Mouse (Mus musculus): ENCODE data around the gene Ost4. TPM values are rescaled to one million over a fixed set of nuclear protein-coding genes. Genes with fewer than 3 reads are reported as not detected.

Ost4 gene
- 100 to 1,000 TPM; 208 to 219 TPM for total RNA-seq (2021)
- long read RNA-seq, experiment 1, transcript Ost4-201 (2 exons, 576 nt) = minor isoform, 39 of 162 reads
- long read RNA-seq, experiment 1, transcript Ost4-202 (3 exons, 1,144 nt) = major isoform, 115 of 162 reads
- long read RNA-seq, experiment 1, partial matches to known transcripts = 6 of 162 reads
- long read RNA-seq, experiment 1, other reads (novel, unspliced or antisense) = 2 of 162 reads
- long read RNA-seq, experiment 2, transcript Ost4-202 (3 exons, 1,144 nt) = major isoform, 95 of 133 reads
- long read RNA-seq, experiment 2, transcript Ost4-201 (2 exons, 576 nt) = minor isoform, 38 of 133 reads
- long read RNA-seq, experiment 2, partial matches to known transcripts = 0 of 133 reads
- long read RNA-seq, experiment 2, other reads (novel, unspliced or antisense) = 0 of 133 reads

DNA sequence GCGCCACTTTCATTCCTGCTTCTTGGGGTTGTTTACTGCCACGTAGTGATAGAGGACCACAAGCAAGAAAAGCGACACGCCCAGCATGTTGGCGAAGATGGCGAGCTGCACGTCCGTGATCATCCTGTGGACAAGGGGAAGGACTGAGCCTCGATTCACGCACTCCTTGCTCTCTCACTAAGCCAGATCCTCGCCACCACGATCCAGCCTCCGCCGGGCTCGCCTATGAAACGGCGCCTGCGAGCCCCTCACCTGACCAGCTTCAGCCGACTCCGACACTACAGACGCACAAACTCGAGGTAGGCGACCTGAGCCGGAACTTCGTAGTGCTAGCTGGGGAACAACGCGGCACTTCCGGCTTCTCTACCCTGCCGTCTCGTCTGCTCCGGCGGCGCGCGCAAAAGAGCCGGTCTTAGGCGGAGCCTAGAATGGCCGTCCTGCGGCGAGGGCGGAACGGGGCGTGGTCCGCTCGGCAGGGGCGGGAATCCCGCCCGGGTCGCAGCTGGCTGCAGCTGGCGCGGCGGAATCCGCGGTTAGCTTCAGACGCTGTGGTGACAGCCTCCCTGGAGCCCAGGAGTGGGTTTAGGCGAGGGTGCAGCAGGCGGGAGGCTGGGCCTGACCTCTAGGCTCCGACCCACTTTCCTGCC, at the start of gene Ost4:
Ost4 (minus strand) TSS at position 376 of the 647 bp plus-strand sequence.
- DNase-seq = peak; percentile 99

DNA sequence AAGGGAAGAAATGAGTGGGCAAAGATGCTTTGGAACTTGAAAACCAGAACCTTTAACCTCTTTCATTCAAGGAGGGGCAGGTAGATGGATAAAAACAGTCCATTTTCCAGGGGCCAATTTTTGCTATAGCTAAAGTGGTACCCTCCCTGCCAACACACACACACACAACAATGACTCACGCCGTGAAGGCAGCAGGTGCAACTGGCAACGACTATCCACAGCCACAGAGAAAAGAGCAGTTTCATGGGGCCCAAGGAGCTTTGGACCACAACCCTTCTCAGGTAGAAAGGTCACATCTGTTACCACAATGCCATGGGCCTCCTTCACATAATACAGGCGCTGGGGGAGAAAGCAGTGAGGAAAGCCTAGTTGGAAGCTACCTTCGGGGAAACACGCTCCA, 48.2 kb upstream of the Ost4 start:
- DNase-seq = no peak

DNA sequence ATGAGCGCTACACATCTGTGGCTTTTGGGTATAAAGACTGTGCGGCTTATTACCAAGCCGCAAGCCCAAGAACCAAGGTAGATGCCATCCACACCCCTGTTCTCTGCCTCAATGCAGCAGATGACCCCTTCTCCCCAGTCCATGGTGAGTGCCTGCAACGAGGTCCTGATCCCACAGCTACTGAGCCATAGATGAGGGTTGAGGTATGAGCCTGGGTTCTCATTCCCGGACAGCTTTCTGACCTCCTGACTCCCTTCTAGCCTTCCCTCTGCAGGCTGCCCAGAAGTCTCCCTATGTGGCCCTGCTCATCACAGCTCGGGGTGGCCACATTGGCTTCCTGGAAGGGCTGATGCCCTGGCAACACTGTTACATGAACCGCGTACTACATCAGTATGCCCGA, 47.0 kb upstream of the Ost4 start:
- no peak for DNase-seq

DNA sequence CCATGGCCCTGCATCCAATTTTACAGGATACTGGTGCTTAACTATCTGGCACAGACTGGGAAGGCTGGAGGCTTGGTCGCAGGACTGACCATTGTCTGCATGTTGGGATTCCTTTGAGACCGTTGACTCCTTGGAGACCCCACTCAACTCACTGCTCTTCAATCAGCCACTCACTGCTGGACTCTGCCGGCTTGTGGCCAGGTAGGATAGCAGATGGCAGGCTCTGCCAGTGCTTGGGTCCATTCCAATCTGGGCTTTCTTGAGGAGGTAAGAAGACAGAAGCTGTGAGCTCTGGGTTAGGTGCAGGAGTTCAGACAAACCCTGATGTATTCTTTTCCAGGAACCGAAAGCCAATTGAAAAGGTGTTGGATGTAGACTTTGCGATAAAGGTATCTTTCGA, 46.5 kb upstream of the Ost4 start:
- no peak for DNase-seq

DNA sequence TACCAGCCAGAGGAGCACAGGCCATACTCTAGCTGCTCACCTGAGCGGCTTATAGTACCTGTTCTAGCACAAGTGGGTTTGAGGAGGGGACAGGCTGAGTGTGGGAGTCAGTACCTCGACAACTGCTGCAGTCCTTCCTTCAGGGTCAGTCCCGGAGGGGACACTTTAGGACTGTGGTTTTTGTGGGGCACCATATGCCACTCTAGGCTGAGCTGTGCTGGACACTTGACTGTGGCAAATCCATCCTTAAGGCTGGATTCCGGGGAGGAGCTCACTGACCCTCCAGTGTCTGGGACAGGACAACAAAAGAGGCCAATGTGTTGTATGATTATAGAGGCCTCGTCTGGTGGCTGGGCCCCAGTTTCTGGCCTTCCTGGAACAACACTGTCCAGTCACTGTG, 45.0 kb upstream of the Ost4 start:
- DNase-seq = no peak

DNA sequence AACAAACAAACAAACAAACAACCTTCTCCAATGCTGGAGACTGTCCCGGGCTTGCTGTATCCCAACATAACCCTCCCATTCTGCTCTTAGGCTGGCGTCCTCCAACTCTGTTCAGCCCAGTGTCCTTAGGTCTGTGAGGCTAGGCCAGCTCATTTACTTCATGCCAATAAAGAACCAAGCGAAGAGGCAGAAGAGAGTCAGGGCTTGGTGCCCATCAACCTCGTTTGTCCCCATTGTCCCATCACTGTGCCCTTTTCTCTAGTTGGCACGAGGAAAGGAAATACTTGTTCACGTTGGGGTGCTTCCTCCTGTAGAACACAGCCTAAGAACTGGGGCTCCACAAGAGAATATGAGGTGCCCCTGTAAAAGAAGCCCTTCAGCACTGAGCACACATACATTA, 44.1 kb upstream of the Ost4 start:
- no peak for DNase-seq

DNA sequence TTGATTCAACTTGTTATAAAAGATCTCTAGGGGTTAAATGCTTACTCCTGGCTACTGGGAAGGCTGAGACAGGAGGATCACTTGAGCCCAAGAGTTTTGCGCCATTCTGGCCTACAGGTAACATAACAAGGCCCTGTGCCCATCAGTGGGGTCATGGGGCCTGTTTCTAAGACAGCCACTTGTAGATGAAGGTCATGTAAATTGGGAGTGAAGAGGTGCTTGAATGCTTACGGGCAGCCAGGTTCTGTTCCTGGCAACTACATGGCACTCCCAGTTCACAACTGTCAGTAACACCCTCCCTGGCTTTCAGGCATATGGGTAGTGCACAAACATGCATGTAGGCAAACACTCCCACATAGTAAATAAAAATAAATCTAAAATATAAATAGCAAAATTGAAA, 43.3 kb upstream of the Ost4 start:
- DNase-seq = no peak

DNA sequence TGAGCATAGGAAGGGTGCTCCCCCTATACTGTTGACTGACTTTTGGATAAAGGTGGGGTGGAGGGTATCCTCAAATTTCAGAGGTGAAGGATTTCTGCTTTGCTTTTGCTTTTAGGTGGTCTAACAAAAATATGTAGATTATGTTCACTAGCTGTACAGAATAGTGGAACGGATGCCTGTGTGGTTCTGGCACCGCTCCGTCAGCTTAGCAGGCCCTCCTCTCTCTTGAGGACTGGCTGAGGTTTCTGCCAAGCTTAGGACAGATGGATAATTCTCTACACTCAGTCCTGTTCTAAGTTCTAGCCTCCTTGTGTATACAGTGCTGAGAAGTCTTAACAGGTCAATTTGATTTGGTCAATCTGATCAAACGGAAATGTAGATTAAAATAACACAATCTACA, 42.9 kb upstream of the Ost4 start:
- DNase-seq = peak; percentile 52

DNA sequence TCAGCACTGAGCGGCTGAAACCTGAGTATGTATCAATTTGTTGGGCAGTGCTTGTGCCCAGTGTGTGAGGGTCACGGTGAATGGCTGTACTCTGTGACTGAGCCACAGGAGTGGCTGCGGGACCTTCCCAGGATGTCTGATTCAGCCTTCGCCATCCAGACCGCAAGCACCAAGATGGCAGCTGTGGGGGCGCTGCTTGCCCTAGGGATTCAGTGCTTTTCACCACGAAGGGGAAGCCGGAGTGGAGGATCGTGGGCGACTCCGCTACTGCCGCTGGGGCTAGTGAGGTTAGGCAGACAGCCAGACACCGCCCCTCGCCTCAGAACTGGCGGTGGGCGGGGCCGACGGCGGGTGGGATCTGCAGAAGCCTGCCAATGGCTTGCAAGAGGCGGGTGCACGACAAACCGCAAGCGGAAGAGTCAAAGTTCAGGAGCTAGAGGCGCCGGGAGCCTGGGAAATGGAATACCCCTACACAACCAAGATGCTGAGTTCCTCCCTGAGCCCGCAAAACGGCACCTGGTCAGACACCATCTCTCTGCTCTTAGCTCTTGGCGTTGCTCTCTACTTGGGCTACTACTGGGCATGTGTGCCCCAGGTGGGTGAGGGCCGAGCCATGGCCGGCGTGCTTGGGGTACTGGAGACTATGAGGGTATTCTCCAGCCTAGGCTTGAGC, 42.2 kb upstream of the Ost4 start:
- peak; percentile 95 for DNase-seq

DNA sequence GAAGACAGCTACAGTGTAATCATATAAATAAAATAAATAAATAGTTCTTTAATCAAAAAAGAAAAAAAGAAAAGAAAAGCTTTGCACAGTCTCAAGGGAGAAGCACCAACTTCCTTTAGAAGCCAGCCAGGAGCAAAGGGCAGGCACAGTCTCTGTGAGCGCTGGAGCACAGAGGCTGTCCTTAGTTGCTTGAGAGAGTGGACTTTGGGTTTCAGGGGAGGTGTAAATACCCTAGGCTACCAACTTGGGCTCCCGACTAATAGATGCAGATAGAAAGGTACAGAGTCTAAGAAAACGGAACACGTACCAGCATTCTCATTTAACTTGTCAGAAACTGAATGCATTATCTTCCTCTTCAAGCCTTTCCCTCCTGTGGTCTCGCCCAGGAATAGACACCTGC, 41.0 kb upstream of the Ost4 start:
- no peak for DNase-seq

DNA sequence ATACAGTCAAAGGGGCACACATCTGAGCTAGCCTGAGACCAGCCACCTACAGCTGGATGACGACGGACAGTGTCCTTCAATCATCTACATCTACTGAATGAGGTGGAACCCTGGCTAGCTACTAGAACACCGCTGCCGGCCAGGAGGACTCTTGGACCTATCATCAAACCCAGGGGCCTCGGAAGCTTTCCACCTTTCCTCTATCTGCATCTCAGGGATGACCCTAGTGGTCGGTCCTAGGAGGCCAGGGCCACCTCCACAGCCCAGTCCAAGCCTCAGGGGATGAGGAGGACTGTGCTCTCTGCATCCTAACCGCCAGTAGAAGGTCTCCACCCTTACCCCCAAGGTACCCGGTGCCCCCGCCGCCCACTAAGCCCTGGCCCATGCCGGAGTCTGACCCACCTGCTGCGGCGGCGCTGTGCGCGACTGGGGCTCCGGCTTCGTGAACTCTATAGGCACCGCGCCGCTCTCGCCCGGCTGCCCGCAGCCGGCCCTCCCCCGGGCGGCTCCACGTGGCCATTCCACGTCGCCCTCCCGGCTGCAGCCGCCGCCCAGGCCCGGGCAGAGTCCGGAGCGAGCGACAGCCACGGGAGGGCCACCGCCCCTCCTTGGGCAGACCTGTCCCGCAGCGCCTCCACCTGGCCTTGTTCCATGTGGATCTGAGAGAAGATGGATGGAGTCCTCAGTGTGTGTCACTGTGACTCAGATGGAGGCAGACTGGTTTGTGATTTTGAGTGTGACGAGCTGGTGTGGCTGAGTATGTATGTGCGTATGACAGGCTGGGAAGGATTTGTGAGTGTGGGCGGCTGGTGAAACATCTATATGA, 37.6 kb upstream of the Ost4 start, which contains the start of gene Cgref1:
Cgref1 (minus strand) TSS at position 636 of the 826 bp plus-strand sequence.
- DNase-seq = peak; percentile 79

DNA sequence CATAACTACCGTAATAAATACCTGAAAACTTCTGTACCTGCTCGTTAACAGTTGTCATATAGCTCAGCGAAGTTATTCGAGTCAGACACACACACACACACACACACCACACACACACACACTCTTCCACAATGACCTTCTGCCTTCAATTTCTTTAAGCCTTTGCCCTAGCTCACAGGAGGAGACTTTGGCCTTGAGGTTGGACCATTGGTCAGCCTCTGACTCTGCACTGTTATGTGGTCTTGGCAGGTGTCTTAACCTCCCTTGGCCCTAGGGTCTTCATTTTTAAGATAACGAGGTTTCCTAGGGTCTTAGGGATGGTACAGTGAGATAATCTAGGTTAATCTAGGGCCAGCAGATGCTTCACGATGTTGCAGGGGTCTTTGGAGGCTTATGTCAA, 36.8 kb upstream of the Ost4 start:
- no peak for DNase-seq

DNA sequence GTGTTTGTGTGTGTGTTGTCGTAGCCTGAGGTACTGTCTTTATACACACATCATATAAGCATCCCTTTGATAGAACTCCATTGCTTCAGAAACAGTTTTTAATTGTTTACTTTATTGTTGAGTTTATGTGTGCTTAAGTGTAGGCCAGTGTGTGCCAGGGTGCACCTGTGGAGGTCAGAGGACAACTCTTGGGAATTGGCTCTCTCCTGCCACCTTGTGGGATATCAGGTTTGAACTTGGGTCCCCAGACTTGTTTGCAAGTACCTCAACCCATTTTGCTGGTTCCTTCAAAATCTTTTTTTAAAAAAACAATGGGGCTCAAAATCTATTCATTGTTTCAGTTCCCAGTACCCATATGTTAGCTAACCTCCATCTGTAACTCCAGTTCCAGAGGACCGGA, 35.4 kb upstream of the Ost4 start:
- DNase-seq = no peak

DNA sequence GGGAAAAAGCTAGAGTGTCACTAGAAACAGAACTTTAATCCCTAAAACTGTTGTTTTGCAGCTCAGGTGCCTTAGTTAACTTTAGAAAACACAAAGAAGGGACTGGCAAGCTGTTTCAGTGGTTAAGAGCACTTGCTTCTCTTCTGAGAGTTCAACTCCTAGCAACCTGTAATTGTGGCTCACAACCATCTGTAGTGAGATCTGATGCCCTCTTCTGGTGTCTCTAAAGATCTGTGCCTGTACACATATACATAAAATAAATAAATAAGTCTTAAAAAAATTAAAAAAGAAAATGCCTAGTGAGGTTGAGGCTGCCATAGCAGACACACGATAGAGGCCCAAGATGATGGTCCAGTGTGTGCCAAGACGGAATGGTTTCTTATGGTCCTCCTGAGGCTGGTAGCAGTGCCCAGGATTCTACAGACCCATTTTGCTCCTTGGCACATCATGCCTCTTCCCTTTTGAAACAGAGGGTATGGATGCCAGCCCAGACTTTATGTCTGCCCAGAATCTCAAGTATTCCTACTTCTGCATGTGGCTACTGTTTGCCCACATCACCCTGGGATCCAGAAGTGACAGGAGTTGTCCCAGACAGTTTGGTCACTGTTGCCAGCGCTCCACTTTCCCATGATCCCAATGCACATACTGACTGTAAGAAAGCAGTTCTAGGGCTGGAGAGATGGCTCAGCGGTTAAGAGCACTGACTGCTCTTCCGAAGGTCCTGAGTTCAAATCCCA, 27.3 kb upstream of the Ost4 start:
- DNase-seq = no peak

DNA sequence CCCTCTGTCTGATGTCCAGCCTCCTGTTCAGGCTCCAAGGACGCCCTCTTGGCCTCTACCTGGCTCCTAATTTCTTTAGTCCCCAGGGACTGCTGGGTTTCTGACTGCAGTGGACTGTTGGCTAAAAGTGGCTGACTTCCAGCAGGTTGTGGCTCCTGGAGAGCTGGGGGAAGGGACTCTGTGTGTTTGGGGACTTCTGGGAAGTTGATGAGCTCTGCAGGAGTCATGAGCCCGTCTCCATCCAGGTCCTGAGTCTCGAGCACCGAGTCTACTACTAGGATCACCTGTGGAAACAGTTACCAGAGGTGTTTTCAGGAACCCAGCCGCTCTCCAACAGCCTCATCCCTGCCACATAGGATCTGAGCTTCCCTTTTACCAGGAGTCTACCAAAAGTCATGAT, 26.1 kb upstream of the Ost4 start:
- no peak for DNase-seq

DNA sequence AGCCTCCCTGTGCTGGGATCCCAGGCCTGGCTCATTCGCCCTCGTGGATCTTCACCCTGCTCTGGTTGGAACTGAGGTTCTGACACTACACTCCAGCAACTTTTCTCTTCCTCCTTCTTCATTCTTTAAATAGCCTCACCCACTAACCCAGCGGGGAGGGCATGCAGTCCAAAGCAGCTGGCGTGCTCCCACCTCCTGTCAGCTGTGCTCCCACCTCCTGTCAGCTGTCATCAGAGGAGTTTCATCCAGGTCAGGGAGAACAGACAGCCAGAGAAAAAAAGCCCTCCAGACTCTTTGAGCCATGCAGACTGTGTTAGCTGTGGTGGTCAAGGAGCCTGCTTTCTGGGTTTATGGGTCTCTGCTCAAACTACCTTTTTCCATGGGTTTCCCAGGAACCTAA, 23.8 kb upstream of the Ost4 start:
- DNase-seq = no peak

DNA sequence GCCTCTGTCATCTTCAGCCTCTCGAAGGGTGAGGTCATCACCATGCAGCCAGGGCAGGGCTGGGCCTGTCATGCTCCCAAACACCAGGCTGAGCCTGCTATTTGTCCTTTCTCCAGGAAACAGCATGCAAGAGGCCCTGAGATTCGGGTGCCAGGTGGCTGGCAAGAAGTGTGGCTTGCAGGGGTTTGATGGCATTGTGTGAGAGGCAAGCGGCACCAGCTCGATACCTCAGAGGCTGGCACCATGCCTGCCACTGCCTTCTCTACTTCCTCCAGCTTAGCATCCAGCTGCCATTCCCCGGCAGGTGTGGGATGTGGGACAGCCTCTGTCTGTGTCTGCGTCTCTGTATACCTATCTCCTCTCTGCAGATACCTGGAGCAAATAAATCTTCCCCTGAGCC, 23.3 kb upstream of the Ost4 start:
- DNase-seq = no peak

DNA sequence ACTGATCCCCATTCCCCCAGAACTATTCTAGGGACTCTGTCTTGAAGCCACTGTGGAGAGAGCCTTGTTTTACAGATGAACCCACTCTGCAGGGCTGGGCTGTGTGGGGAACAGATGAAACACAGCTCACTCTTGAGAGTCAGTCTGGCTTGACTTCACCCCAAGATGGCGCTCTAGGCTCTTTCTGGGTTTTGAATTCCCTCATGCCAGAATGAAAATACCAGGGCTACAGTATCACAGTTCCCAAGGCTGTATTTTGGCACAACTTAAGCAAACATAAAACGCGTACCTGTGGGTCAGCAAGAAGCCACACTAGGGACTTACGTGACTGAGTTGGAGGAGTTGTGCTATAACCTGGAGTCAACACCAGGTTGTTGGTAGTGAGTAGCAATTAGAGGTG, 22.5 kb upstream of the Ost4 start:
- DNase-seq = peak; percentile 85

DNA sequence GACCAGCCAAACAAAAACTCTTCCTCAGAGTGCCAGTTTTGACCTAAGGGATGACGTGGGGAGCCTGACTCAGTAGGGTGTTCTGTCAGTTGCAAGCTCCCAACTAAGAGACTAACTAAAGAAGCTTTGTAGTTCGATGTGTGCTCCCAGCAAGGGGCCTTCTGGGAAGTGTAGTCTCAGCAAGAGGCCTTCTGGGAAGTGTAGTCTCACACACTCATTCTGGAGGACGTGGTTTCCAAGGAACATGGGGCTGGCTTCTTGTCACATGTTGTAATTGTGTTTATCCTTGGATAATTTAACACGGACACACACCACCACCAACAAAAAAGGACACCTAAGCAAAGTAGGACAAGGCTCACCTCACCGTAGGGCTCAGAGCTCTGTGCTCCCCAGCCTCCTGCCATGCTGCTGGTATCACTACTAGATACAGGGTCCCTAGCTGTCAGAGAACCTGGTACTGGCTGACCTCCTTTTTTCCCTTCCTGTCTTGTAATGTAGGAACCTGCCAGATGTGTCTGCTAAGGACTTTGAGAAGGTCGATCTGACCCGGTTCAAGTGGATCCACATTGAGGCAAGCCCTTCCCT, 20.4 kb upstream of the Ost4 start:
- DNase-seq = peak; percentile 49

DNA sequence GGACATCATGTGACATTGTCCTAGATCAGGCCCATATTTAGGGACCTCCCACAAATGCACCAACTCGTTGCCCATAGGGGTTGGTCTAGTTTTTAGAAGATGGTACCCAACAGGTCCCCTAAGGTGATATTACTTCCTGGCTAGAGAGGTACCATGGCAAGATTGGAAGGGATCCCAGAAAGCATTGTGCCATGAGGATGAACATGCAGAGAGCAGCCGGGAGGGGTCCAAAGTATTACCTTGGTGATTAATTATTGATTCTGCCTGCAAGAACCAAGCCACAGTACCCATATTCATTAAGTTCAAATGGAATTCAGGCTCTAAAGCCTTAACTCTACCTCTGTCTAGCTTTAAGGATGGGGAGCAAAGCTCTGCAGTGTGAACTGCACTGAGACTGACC, 18.5 kb upstream of the Ost4 start:
- no peak for DNase-seq

DNA sequence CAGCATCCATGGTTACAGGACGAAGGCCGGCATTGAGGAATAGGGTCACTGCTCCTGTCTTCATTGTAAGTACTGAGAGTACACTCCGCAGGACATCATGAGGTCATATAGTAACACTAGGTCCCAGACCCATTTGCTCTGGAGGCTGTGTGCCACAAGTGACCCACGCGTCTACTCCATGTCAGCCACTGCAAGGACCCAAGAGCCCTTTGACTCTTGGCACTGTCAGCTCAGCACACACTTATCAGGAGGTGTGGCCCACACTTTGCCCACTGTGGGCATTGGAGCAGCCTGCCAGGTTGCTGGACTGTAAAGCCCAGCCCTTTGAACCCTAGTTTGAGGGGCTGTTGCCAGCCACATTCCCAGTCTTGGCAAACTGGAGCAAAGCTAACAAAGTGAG, 17.6 kb upstream of the Ost4 start:
- no peak for DNase-seq
